Mouse (Mus musculus): ENCODE measurements at regions not wholly inside any gene's neighbourhood (a gene's known extent, or its start where the extent isn't known, plus 50 kb on each side); places are given as distances from the start of the nearest gene placed in this dataset.

- DNase-seq, result no peak
Measured at GRCm38 (mm10) chr19:60684417-60684816, 71.4 kb upstream of the Nanos1 start.

- no peak for DNase-seq
Measured at GRCm38 (mm10) chr19:60682283-60682682, 73.5 kb upstream of the Nanos1 start.

- no peak for DNase-seq
Measured at GRCm38 (mm10) chr19:60681481-60681880, 74.3 kb upstream of the Nanos1 start.

GRCm38 (mm10) chr19:60678236-60678635, 77.6 kb upstream of the Nanos1 start:
- DNase-seq, result no peak

- DNase-seq, result no peak
Measured at GRCm38 (mm10) chr19:60674953-60675472, 80.8 kb upstream of the Nanos1 start.

- no peak for DNase-seq
Measured at GRCm38 (mm10) chr19:60670781-60671180, 85.0 kb upstream of the Nanos1 start.

GRCm38 (mm10) chr19:60665842-60666241, 85.0 kb upstream of the Cacul1 start:
- DNase-seq, result no peak

- DNase-seq, result no peak
Measured at GRCm38 (mm10) chr19:60651102-60651695, 70.4 kb upstream of the Cacul1 start.

- peak; percentile 11 for DNase-seq
Measured at GRCm38 (mm10) chr19:60640065-60640464, 59.2 kb upstream of the Cacul1 start.

All from kidney, adult 9 months (tissue).